Mouse (Mus musculus) MEL (cell line): ENCODE results near the gene Irs2.

Experiments used
- CTCF ChIP-seq, 3 experiments: IDR thresholded peaks in 2 of 3; conservative IDR thresholded peaks in 1 of 3; 2 replicates each; pipeline ENCODE4 v1.5.1; 2011 to 2012; ENCODE audit warnings: low read length in 3 of 3, low read depth in 2 of 3, mild to moderate bottlenecking in 2 of 3, improper control_type of control experiment in 1 of 3, inconsistent platforms in 1 of 3, mixed read lengths in 1 of 3, moderate library complexity in 1 of 3; ENCODE audit not compliant: control insufficient read depth in 1 of 3, insufficient read depth in 1 of 3, poor library complexity in 1 of 3, severe bottlenecking in 1 of 3
- MAFK ChIP-seq: IDR thresholded peaks from 2 replicates; pipeline ENCODE4 v1.6.1; 2011; ENCODE audit warnings: low read depth, mild to moderate bottlenecking, low read length, improper control_type of control experiment, borderline replicate concordance
- NELFE ChIP-seq: IDR thresholded peaks from 2 replicates; pipeline ENCODE4 v1.6.1; 2011; ENCODE audit warnings: low read depth, low read length, improper control_type of control experiment
- POLR2A ChIP-seq, 2 experiments: IDR thresholded peaks; 2 replicates each; pipeline ENCODE4 v1.6.1; 2011 to 2012; ENCODE audit warnings: low read length in 2 of 2, mild to moderate bottlenecking in 2 of 2, control low read depth in 1 of 2, improper control_type of control experiment in 1 of 2, low read depth in 1 of 2, moderate library complexity in 1 of 2; ENCODE audit not compliant: control insufficient read depth in 1 of 2, insufficient read depth in 1 of 2, poor library complexity in 1 of 2
- POLR2AphosphoS2 ChIP-seq: IDR thresholded peaks from 2 replicates; pipeline ENCODE4 v1.6.1; 2011; ENCODE audit warnings: low read length, improper control_type of control experiment
- POLR2AphosphoS5 ChIP-seq: IDR thresholded peaks from 2 replicates; pipeline ENCODE4 v1.6.1; 2012; ENCODE audit warnings: low read depth, borderline replicate concordance, mild to moderate bottlenecking, inconsistent platforms, low read length, moderate library complexity, mixed read lengths
- RAD21 ChIP-seq: IDR thresholded peaks from 2 replicates; pipeline ENCODE4 v1.6.1; 2011; ENCODE audit warnings: mild to moderate bottlenecking, low read depth, low read length, improper control_type of control experiment
- SIN3A ChIP-seq: IDR thresholded peaks from 2 replicates; pipeline ENCODE4 v1.6.1; 2012; ENCODE audit warnings: low read length, improper control_type of control experiment, inconsistent platforms
- SMC3 ChIP-seq: IDR thresholded peaks from 2 replicates; pipeline ENCODE4 v1.6.1; 2011; ENCODE audit warnings: low read depth, low read length, improper control_type of control experiment
- ZNF384 ChIP-seq: IDR thresholded peaks from 2 replicates; pipeline ENCODE4 v1.6.1; 2012; ENCODE audit warnings: low read depth, mild to moderate bottlenecking, inconsistent platforms, low read length, improper control_type of control experiment

DNA sequence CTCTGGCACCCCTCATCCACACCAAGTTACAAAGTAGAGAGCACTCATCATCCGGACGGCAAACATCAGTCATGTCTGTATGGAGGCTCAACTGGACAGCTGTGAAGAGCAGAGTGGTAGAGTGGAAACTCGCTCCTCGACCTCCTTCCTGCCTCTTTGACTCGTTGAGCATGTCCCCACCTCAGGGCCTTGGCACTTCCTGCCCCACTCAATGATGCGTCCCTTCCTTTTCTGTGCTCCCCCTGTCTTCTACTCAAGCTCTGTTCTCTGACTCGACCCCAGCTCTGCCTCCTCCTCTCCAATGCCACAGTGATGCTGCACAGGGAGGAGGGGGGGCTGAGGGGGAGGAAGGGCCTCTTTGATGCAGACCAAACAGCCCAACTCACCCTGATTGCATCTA lies 28.3 kb downstream of the Irs2 start:
- TF ChIP-seq MAFK, result no peak
- no peak for TF ChIP-seq POLR2AphosphoS2
- no peak for TF ChIP-seq NELFE
- TF ChIP-seq SIN3A, result no peak
- TF ChIP-seq CTCF (IDR thresholded peaks at IDR 0.05 in 2 of 3, conservative IDR thresholded peaks at IDR 0.05 in 1 of 3; ENCODE audit: control insufficient read depth in 1 of 3, insufficient read depth in 1 of 3, low read depth in 2 of 3, low read length in 3 of 3, poor library complexity in 1 of 3, severe bottlenecking in 1 of 3), result no peak
- no peak for TF ChIP-seq SMC3
- no peak for TF ChIP-seq POLR2AphosphoS5
- TF ChIP-seq RAD21, result no peak
- TF ChIP-seq ZNF384, result no peak
- no peak for TF ChIP-seq POLR2A (IDR thresholded peaks at IDR 0.05; ENCODE audit: control insufficient read depth in 1 of 2, insufficient read depth in 1 of 2, low read depth in 1 of 2, low read length in 2 of 2, poor library complexity in 1 of 2)
